Mouse (Mus musculus) thymus, adult 2 months (tissue): ENCODE measurements around the gene Bud13.

ENCODE experiments used
- CTCF ChIP-seq: fragments of 200-500 bp; IDR thresholded peaks from 2 replicates; pipeline ENCODE4 v1.5.1; 2012; ENCODE audit warnings: mild to moderate bottlenecking, control low read depth, low read length, moderate library complexity, borderline replicate concordance; ENCODE audit not compliant: control insufficient read depth, poor library complexity, insufficient read depth; ENCODE audit errors: extremely low read depth
- POLR2A ChIP-seq: fragments of 200-500 bp; IDR thresholded peaks from 2 replicates; pipeline ENCODE4 v1.6.1; 2012; ENCODE audit warnings: mild to moderate bottlenecking, low read length, control low read depth, moderate library complexity; ENCODE audit not compliant: control insufficient read depth, poor library complexity, insufficient read depth; ENCODE audit errors: extremely low read depth

GRCm38 (mm10) chr9:46316909-46317308 lies 34.1 kb downstream of the Bud13 start:
- TF ChIP-seq CTCF: no peak
- no peak for TF ChIP-seq POLR2A
